ENCODE assay signal across 24 mouse cellular contexts in genomic region chr10:75620818-75621217, GRCm38 (mm10). TPM values are rescaled to one million over a fixed set of nuclear protein-coding genes. Genes with fewer than 3 reads are reported as not detected.
DNase-seq lines count a peak whose midpoint lies in the region; ATAC-seq and TF ChIP-seq lines count a peak whose summit lies in the region.
"Had no signal": no experiment of that assay in that cellular context is flagged by ENCODE, and none has a peak within 500 bp of the region (broad histone marks: within the 10 kb centered on the region; RNA-seq: fewer than 3 reads in every experiment).

No protein-coding gene starts in this region.

- H3K27me3 ChIP-seq in heart, adult 2 months (ENCODE audit: control insufficient read depth, insufficient read depth, low read length) = no peaks in the 10 kb centered on the region
- no peaks in the 10 kb centered on the region for H3K27me3 ChIP-seq in liver, embryonic 14.5 days (ENCODE audit: control insufficient read depth, insufficient read depth, low read length)
- H3K27me3 ChIP-seq in liver, embryonic 12.5 days (replicated peaks) = no peaks in the 10 kb centered on the region
- H3K27me3 ChIP-seq in E14TG2a.4 (ENCODE audit: insufficient read depth, low read length) = peaks cover 3% of the 10 kb centered on the region; the same call in 1 of the 2 replicates
- H3K27me3 ChIP-seq: kidney, embryonic 15.5 days had no signal

- H3K4me3 ChIP-seq in heart, adult 2 months = no peak overlapping the region
- H3K4me3 ChIP-seq in liver, embryonic 14.5 days (ENCODE audit: insufficient read depth in 1 of 2, low read depth in 2 of 2, low read length in 2 of 2) = no peak overlapping the region
- H3K4me3 ChIP-seq in liver, embryonic 12.5 days = no peak overlapping the region
- no peak overlapping the region for H3K4me3 ChIP-seq in E14TG2a.4 (replicated peaks; ENCODE audit: low read length)
- H3K4me3 ChIP-seq: forebrain, embryonic 10.5 days; hindbrain, embryonic 10.5 days; kidney, embryonic 15.5 days; midbrain, embryonic 10.5 days had no signal

- H3K9ac ChIP-seq in heart, adult 2 months (ENCODE audit: low read depth, low read length) = no peak overlapping the region
- H3K9ac ChIP-seq in liver, embryonic 14.5 days (replicated peaks) = no peak overlapping the region
- H3K9ac ChIP-seq in liver, embryonic 12.5 days = no peak overlapping the region
- H3K9ac ChIP-seq: kidney, embryonic 15.5 days had no signal

- no peak for TF ChIP-seq POLR2A in heart, adult 2 months (IDR thresholded peaks at IDR 0.05; ENCODE audit: insufficient read depth, low read depth, low read length)

- TF ChIP-seq EP300 in heart, adult 2 months (IDR thresholded peaks at IDR 0.05; ENCODE audit: insufficient read depth, low read depth, low read length) = no peak
- no peak for TF ChIP-seq EP300 in liver, embryonic 14.5 days (IDR thresholded peaks at IDR 0.05; ENCODE audit: low read depth)

- ATAC-seq in liver, embryonic 14.5 days (ENCODE audit: insufficient read depth) = no peak
- ATAC-seq in liver, embryonic 12.5 days = no peak
- ATAC-seq: CD4-positive, CD25-positive, alpha-beta regulatory T cell, adult 4 months; inflammation-experienced regulatory T-cells, adult 6 months had no signal

- no peak for DNase-seq in heart, adult 2 months
- no peak for DNase-seq in heart, postnatal 4 days
- DNase-seq in liver, embryonic 14.5 days (ENCODE audit: low read depth in 3 of 3, low spot score in 3 of 3) = no peak
- peak; percentile 70 for DNase-seq in ZHBTc4 (ENCODE audit: low read depth, low spot score)
- DNase-seq in embryo, embryonic 10 days (ENCODE audit: low spot score) = no peak
- no peak for DNase-seq in spleen, postnatal 4 days (ENCODE audit: low spot score in 2 of 2)
- DNase-seq: adrenal gland, postnatal 25 days; cerebellum, adult 2 months; cerebellum, postnatal 36 days; gastrocnemius, postnatal 10 days; heart, adult 11 months; lung, adult 18-20 months; retina, postnatal 1 day; thymus, postnatal 36 days had no signal

- no peaks in the 10 kb centered on the region for H3K9me3 ChIP-seq in liver, embryonic 14.5 days (ENCODE audit: control insufficient read depth, low read length)
- H3K9me3 ChIP-seq in liver, embryonic 12.5 days (replicated peaks) = no peaks in the 10 kb centered on the region
- peaks cover 6% of the 10 kb centered on the region for H3K9me3 ChIP-seq in E14TG2a.4 (ENCODE audit: low read length)
- H3K9me3 ChIP-seq: forebrain, embryonic 10.5 days; hindbrain, embryonic 10.5 days; kidney, embryonic 15.5 days; midbrain, embryonic 10.5 days had no signal

- H3K4me1 ChIP-seq in heart, adult 2 months (ENCODE audit: control insufficient read depth, insufficient read depth, low read length) = no peaks in the 10 kb centered on the region
- H3K4me1 ChIP-seq in liver, embryonic 14.5 days (replicated peaks; ENCODE audit: control insufficient read depth in 2 of 2, insufficient read depth in 2 of 2, low read length in 1 of 2) = no peaks in the 10 kb centered on the region
- H3K4me1 ChIP-seq in liver, embryonic 12.5 days = no peaks in the 10 kb centered on the region
- H3K4me1 ChIP-seq in E14TG2a.4 (replicated peaks; ENCODE audit: low read depth, low read length) = no peaks in the 10 kb centered on the region
- H3K4me1 ChIP-seq: forebrain, embryonic 10.5 days; hindbrain, embryonic 10.5 days; kidney, embryonic 15.5 days; midbrain, embryonic 10.5 days had no signal

- H3K4me2 ChIP-seq in liver, embryonic 14.5 days (ENCODE audit: low read depth) = no peak overlapping the region
- no peak overlapping the region for H3K4me2 ChIP-seq in liver, embryonic 12.5 days
- H3K4me2 ChIP-seq: kidney, embryonic 15.5 days had no signal

- WGBS in heart, adult 2 months = 38% methylated on average over 3 of the region's 3 CpGs
- 32% methylated on average over 3 of the region's 3 CpGs for WGBS in liver, embryonic 14.5 days (ENCODE audit: insufficient replicate concordance)
- WGBS in liver, embryonic 12.5 days (ENCODE audit: insufficient replicate concordance) = 35% methylated on average over 3 of the region's 3 CpGs

- no peak overlapping the region for H3K27ac ChIP-seq in heart, adult 2 months
- no peak overlapping the region for H3K27ac ChIP-seq in liver, embryonic 14.5 days
- H3K27ac ChIP-seq in liver, embryonic 12.5 days = no peak overlapping the region
- H3K27ac ChIP-seq: forebrain, embryonic 10.5 days; hindbrain, embryonic 10.5 days; kidney, embryonic 15.5 days; macrophage; midbrain, embryonic 10.5 days had no signal

- peak; percentile 49 for TF ChIP-seq CTCF in heart, adult 2 months (IDR thresholded peaks at IDR 0.05)
- peak; percentile 47 for TF ChIP-seq CTCF in liver, embryonic 14.5 days (IDR thresholded peaks at IDR 0.05; ENCODE audit: low read depth)
- TF ChIP-seq CTCF in E14TG2a.4 (conservative IDR thresholded peaks at IDR 0.05; ENCODE audit: low read length) = peak; percentile 93

- no peaks in the 10 kb centered on the region for H3K79me2 ChIP-seq in heart, adult 2 months (replicated peaks; ENCODE audit: control insufficient read depth, insufficient read depth, low read length)

- intact Hi-C loops in heart, adult 2 months (cut with DNase I) = no loop called here

- H3K36me3 ChIP-seq in heart, adult 2 months (ENCODE audit: control insufficient read depth, insufficient read depth, low read length) = no peaks in the 10 kb centered on the region
- no peaks in the 10 kb centered on the region for H3K36me3 ChIP-seq in liver, embryonic 14.5 days (replicated peaks; ENCODE audit: control insufficient read depth, insufficient read depth, low read depth)
- no peaks in the 10 kb centered on the region for H3K36me3 ChIP-seq in liver, embryonic 12.5 days
- no peaks in the 10 kb centered on the region for H3K36me3 ChIP-seq in E14TG2a.4 (ENCODE audit: insufficient read depth, low read length)
- H3K36me3 ChIP-seq: forebrain, embryonic 10.5 days; hindbrain, embryonic 10.5 days; kidney, embryonic 15.5 days; midbrain, embryonic 10.5 days had no signal

RNA-seq across cellular contexts. Expression of gene Susd2, which starts 23.0 kb away (rescaled TPM):
- total RNA-seq in heart, adult 2 months (2021) = 1 to 10 TPM; 1.3 to 1.8 TPM
- 4.3 TPM in 2 replicates for polyA plus RNA-seq in heart, adult 2 months (2012; rRNA removed)
- total RNA-seq in heart, postnatal 4 days (2021) = 1 to 10 TPM; 4.7 to 4.9 TPM
- polyA plus RNA-seq in liver, embryonic 14.5 days (2012; rRNA removed) = 0.84 and 1.2 TPM in 2 replicates
- polyA plus RNA-seq in liver, embryonic 14.5 days (2014; fragmentation: Nextera tagmentation; extraction: Ambion mirVana) = 1.0 and 1.6 TPM in 2 replicates
- 0.69 and 1.1 TPM in 2 replicates for polyA plus RNA-seq in liver, embryonic 12.5 days (2016; fragmentation: Nextera tagmentation; extraction: Ambion mirVana)
- total RNA-seq: monocyte, adult 5-6 weeks had no signal

RNA-seq across cellular contexts. Expression of gene Ggt5, which starts 31.7 kb away (rescaled TPM):
- total RNA-seq in heart, adult 2 months (2021) = 1 to 10 TPM; 3.8 to 7.9 TPM
- polyA plus RNA-seq in heart, adult 2 months (2012; rRNA removed) = 41.9 TPM in 2 replicates
- 1 to 10 TPM; 8.4 to 9.3 TPM for total RNA-seq in heart, postnatal 4 days (2021)
- 0.65 and 1.4 TPM in 2 replicates for polyA plus RNA-seq in liver, embryonic 14.5 days (2012; rRNA removed)
- 0.27 and 0.57 TPM in 2 replicates for polyA plus RNA-seq in liver, embryonic 14.5 days (2014; fragmentation: Nextera tagmentation; extraction: Ambion mirVana)
- polyA plus RNA-seq in liver, embryonic 12.5 days (2016; fragmentation: Nextera tagmentation; extraction: Ambion mirVana) = 0.21 and 0.41 TPM in 2 replicates

RNA-seq across cellular contexts. Expression of gene Ggt1, which starts 59.4 kb away (rescaled TPM):
- total RNA-seq in heart, adult 2 months (2021) = under 1 TPM in 1 of 2 experiments, not detected in 1; 0.31 TPM
- polyA plus RNA-seq in heart, adult 2 months (2012; rRNA removed) = 0.35 TPM in 1 of 2 replicates, not detected in the other
- total RNA-seq in heart, postnatal 4 days (2021) = under 1 TPM in 1 of 2 experiments, not detected in 1; 0.38 TPM
- polyA plus RNA-seq in liver, embryonic 14.5 days (2012; rRNA removed) = 4.3 and 5.8 TPM in 2 replicates
- 5.2 and 6.6 TPM in 2 replicates for polyA plus RNA-seq in liver, embryonic 14.5 days (2014; fragmentation: Nextera tagmentation; extraction: Ambion mirVana)
- polyA plus RNA-seq in liver, embryonic 12.5 days (2016; fragmentation: Nextera tagmentation; extraction: Ambion mirVana) = 2.6 and 4.7 TPM in 2 replicates
- total RNA-seq: adrenal gland, postnatal 25 days; monocyte, adult 5-6 weeks had no signal
- polyA plus RNA-seq: macrophage had no signal

Comparison
In these comparisons a context has a peak if more than half of its experiments do, and no peak if none do; other contexts are left out.
1. RNA of gene Ggt5, which starts 31.7 kb away (polyA plus RNA-seq): 41.9 TPM in heart, adult 2 months; 0.27 to 1.4 TPM in liver, embryonic 14.5 days and 0.21 to 0.41 TPM in liver, embryonic 12.5 days; every median in the first group is over 10 times any median in the second.
2. Peak in every context shown above with its lines, with median percentiles within 50 percentile points of each other: CTCF ChIP-seq.